Mouse (Mus musculus) neural tube, embryonic 11.5 days (tissue): ENCODE results near the gene Lrch3. TPM values are rescaled to one million over a fixed set of nuclear protein-coding genes. Genes with fewer than 3 reads are reported as not detected.

Experiments used
- ATAC-seq: fragments of 200-750 bp; cut with Nextera tagmentation; 2 replicates; pipeline ENCODE4 v1.8.0; 2017; ENCODE audit warnings: moderate number of reproducible peaks, mild to moderate bottlenecking, moderate TSS enrichment, moderate library complexity; ENCODE audit not compliant: insufficient read depth, low FRiP score, low TSS enrichment
- DNase-seq: peaks from one replicate; pipeline ENCODE4 v3.0.0-alpha.2; 2015; ENCODE audit warnings: low spot score
- H3K27ac ChIP-seq: fragments of 300-500 bp; sonication (generic); 2 replicates; pipeline ENCODE4 v1.5.1; 2014; ENCODE audit warnings: low read depth, mild to moderate bottlenecking, low read length
- H3K27me3 ChIP-seq: fragments of 300-500 bp; sonication (generic); 2 replicates; pipeline ENCODE4 v1.6.1; 2014; ENCODE audit warnings: mild to moderate bottlenecking, low read length, mixed read lengths; ENCODE audit not compliant: control insufficient read depth, insufficient read depth
- H3K36me3 ChIP-seq: fragments of 300-500 bp; sonication (generic); 2 replicates; pipeline ENCODE4 v1.6.1; 2014; ENCODE audit warnings: mild to moderate bottlenecking, low read length, moderate library complexity, mixed read lengths; ENCODE audit not compliant: control insufficient read depth, insufficient read depth
- H3K4me1 ChIP-seq: fragments of 300-500 bp; sonication (generic); 2 replicates; pipeline ENCODE4 v1.6.1; 2014; ENCODE audit warnings: low read length, mixed read lengths; ENCODE audit not compliant: control insufficient read depth, insufficient read depth
- H3K4me2 ChIP-seq: fragments of 300-500 bp; sonication (generic); 2 replicates; pipeline ENCODE4 v1.6.1; 2014; ENCODE audit warnings: low read depth, mild to moderate bottlenecking, moderate library complexity
- H3K4me3 ChIP-seq: fragments of 300-500 bp; sonication (generic); 2 replicates; pipeline ENCODE4 v1.5.1; 2014; ENCODE audit warnings: low read depth, low read length
- H3K9ac ChIP-seq: fragments of 300-500 bp; sonication (generic); 2 replicates; pipeline ENCODE4 v1.6.1; 2014; ENCODE audit warnings: mild to moderate bottlenecking, low read length
- H3K9me3 ChIP-seq: fragments of 300-500 bp; sonication (generic); 2 replicates; pipeline ENCODE4 v1.6.1; 2016; ENCODE audit warnings: low read length; ENCODE audit not compliant: control insufficient read depth
- WGBS: fragments of 180-500 bp; shearing (Covaris S2); extraction: QIAGEN DNeasy Blood & Tissue Kit; methylation state at CpG from one replicate; pipeline ENCODE4 v1.1.7; 2014; 5-methylcytosine and 5-hydroxymethylcytosine counted together
- polyA plus RNA-seq: library from polyadenylated mRNA; unstranded; fragments of >200 nt; fragmentation: Nextera tagmentation; extraction: Ambion mirVana; gene quantifications from 2 replicates; pipeline ENCODE4 v1.2.1, GENCODE M21; 2014

The Lrch3 gene
- polyA plus RNA-seq, 1 experiment from 2014 or later: 42.4 TPM

DNA sequence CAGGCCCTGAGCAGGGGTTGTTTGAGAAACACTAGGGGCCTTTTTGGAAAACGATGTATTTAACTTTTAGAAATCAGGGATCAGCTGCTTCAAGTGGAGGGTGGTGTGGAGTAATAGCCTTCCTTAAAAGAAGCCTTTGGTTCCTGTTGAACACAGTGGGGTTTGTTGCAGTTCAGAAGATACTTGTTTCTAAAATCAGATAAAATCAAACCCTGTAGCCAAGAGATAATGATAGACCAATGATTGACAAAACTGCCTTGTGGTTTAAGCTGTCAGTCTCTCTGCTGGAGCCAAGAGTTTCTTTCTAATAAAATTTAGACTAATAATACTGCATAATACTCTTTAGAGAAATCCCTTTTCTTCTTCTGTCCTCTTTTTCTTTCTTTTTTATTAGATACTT is 66.3 kb downstream of the Lrch3 start:
- 96% methylated on average over 1 of the region's 1 CpGs for WGBS
- H3K36me3 ChIP-seq: peaks cover 5% of the 10 kb centered on the region; the same call in 1 of the 2 replicates
- ATAC-seq: no peak

DNA sequence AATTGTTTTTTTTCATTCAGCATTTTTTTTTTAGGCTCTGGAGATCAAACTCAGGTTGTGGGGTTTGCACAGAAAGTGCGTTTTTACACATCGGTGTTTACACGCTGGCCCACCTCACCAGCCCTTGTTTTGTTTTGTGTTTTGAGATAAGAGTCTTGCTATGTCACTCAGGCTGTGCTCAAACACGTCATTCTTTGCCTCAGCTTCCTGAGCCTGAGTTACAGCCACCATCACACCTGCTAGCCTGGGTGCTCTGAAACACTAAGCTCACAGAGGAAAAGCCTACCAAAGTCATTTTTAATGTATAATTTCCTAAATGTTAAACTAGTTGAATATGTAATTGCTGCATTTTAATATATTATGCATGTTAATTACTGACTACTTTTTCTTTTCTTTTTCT is 67.5 kb downstream of the Lrch3 start:
- ATAC-seq (no peak), DNase-seq (no peak)
- no peak overlapping the region for H3K4me3 ChIP-seq
- H3K27ac ChIP-seq: no peak overlapping the region
- WGBS: 93% methylated on average over 4 of the region's 4 CpGs
- no peaks in the 10 kb centered on the region for H3K27me3 ChIP-seq
- no peaks in the 10 kb centered on the region for H3K4me1 ChIP-seq
- H3K36me3 ChIP-seq: peaks cover 2% of the 10 kb centered on the region; the same call in 1 of the 2 replicates
- H3K9me3 ChIP-seq: no peaks in the 10 kb centered on the region
- no peak overlapping the region for H3K4me2 ChIP-seq
- H3K9ac ChIP-seq: no peak overlapping the region

More for the DNA sequence above, 66.3 kb downstream of the Lrch3 start:
- no peak overlapping the region for H3K9ac ChIP-seq
- H3K4me2 ChIP-seq: no peak overlapping the region
- DNase-seq: no peak
- H3K27ac ChIP-seq: no peak overlapping the region
- H3K9me3 ChIP-seq: no peaks in the 10 kb centered on the region
- H3K4me1 ChIP-seq: no peaks in the 10 kb centered on the region
- H3K4me3 ChIP-seq: no peak overlapping the region
- no peaks in the 10 kb centered on the region for H3K27me3 ChIP-seq

DNA sequence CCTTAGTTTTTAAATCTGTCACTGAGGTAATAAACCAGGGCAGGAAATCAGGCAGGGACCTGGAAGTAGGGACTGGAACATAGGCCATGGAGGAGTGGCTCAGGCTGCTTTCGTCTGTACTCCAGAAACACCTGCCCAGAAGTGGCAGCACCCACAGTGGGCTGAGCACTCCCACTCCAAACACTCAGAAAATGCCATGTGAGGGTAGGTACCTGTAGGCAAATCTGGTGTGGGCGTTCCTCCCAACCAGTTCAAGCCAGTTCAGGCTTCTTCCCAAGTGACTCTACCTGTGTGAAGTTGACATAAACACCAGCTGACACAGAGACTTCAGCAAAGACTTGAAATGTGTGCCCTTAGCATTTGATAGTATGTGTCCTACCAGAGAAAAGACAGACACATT is 70.7 kb downstream of the Lrch3 start:
- H3K4me3 ChIP-seq: no peak overlapping the region
- 90% methylated on average over 2 of the region's 2 CpGs for WGBS
- H3K27ac ChIP-seq: no peak overlapping the region
- no peak overlapping the region for H3K4me2 ChIP-seq
- H3K36me3 ChIP-seq: no peaks in the 10 kb centered on the region
- H3K4me1 ChIP-seq: no peaks in the 10 kb centered on the region
- ATAC-seq (no peak), DNase-seq (no peak)
- H3K9me3 ChIP-seq: no peaks in the 10 kb centered on the region
- no peaks in the 10 kb centered on the region for H3K27me3 ChIP-seq
- H3K9ac ChIP-seq: no peak overlapping the region

DNA sequence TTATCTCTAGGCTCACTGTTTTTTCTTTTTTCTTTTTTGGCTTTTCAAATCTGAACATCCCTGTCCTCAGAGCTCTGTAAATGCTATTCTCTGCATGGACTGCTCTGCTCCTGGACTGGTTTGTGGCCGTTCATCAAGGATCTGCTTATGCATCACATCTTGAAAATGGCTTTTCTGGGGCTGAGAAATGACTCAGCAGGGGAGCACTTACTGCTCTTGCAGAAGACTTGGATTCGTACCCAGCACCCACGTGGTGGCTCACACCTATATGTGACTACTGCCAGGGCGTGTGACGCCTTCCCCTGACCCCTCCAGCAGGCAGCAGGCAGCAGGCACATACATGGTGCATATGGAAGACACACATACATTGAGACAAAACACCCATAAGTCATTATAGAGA is 78.3 kb downstream of the Lrch3 start:
- 90% methylated on average over 5 of the region's 5 CpGs for WGBS
- no peak overlapping the region for H3K4me2 ChIP-seq
- peaks cover 4% of the 10 kb centered on the region for H3K36me3 ChIP-seq
- ATAC-seq (no peak), DNase-seq (no peak)
- no peaks in the 10 kb centered on the region for H3K27me3 ChIP-seq
- no peak overlapping the region for H3K9ac ChIP-seq
- no peaks in the 10 kb centered on the region for H3K4me1 ChIP-seq
- no peak overlapping the region for H3K4me3 ChIP-seq
- no peaks in the 10 kb centered on the region for H3K9me3 ChIP-seq
- H3K27ac ChIP-seq: no peak overlapping the region

DNA sequence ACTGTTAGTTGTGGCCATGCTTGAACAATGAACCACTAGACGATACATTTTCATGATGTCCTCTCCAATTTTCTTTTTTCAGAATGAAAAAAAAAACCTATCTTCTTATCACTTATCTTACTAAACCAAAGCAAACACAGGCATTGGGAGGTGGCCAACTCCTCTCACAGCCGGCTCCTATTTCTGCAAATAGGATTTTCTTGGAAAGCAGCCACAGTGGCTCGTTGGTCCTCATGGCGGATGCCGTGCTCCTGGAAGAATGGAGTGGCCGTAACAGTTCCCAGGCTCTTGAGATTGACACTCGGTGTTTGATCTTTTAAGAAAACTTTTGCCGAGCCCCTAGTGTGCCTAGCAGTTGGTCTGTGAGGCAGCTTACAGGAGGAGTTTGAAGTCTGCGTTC is 91.3 kb downstream of the Lrch3 start:
- WGBS: 76% methylated on average over 9 of the region's 9 CpGs
- ATAC-seq (no peak), DNase-seq (no peak)
- Histone ChIP-seq H3K9me3 (no peaks in the 10 kb centered on the region), H3K9ac (no peak overlapping the region), H3K27ac (no peak overlapping the region), H3K4me3 (no peak overlapping the region), H3K4me2 (no peak overlapping the region), H3K4me1 (no peaks in the 10 kb centered on the region), H3K36me3 (peaks cover 5% of the 10 kb centered on the region), H3K27me3 (no peaks in the 10 kb centered on the region)

DNA sequence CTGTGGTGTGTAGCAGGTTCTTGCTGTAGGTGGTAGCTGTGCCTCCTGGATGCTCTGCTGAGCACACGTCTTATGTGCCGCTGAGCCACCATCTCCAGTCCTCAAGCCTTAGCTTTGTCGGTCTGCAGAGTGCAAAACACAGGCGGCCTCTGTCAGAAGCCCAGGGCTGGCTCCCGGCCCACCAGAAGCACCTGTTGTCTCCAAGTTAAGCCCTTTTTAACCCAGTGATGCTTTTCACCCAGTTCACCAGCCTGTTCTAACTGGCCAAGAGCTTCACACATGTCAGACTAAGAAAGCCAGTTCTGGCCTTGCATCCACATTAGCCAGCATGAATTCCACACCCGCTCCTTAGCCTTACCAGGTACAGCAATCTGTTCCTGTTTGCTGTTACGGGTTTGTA is 93.0 kb downstream of the Lrch3 start:
- H3K36me3 ChIP-seq: peaks cover 5% of the 10 kb centered on the region; the same call in 1 of the 2 replicates
- DNase-seq: no peak

DNA sequence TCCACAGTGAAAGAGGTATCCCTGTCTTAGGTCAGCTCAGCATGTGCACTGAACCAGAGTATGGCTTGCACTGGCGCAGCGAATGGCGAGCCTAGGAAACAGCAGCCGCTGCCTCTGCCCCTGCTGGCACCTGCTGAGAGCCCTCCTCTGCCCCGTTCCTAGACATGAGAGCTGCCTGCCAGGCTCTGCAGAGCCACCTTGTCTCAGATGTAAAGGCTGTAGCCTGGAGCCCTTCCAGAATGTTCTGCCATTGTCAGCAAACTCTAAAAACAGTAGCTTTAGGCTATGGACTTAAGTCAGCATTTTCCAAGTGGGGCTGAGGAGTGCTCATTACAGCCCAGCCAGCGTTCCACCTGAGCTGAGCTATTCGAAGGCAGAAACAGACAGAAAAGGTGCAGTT is 93.5 kb downstream of the Lrch3 start:
- H3K9ac ChIP-seq: no peak overlapping the region
- no peaks in the 10 kb centered on the region for H3K4me1 ChIP-seq
- H3K27ac ChIP-seq: no peak overlapping the region
- no peak for ATAC-seq
- WGBS: 85% methylated on average over 7 of the region's 7 CpGs
- no peak overlapping the region for H3K4me2 ChIP-seq
- peaks cover 5% of the 10 kb centered on the region; the same call in 1 of the 2 replicates for H3K36me3 ChIP-seq
- H3K4me3 ChIP-seq: no peak overlapping the region
- H3K9me3 ChIP-seq: no peaks in the 10 kb centered on the region
- DNase-seq: no peak
- H3K27me3 ChIP-seq: no peaks in the 10 kb centered on the region

More for the DNA sequence above, 93.0 kb downstream of the Lrch3 start:
- H3K27ac ChIP-seq: no peak overlapping the region
- no peak for ATAC-seq
- no peaks in the 10 kb centered on the region for H3K9me3 ChIP-seq
- WGBS: 91% methylated on average over 7 of the region's 7 CpGs
- H3K4me3 ChIP-seq: no peak overlapping the region
- no peak overlapping the region for H3K4me2 ChIP-seq
- H3K9ac ChIP-seq: no peak overlapping the region
- no peaks in the 10 kb centered on the region for H3K27me3 ChIP-seq
- H3K4me1 ChIP-seq: no peaks in the 10 kb centered on the region

DNA sequence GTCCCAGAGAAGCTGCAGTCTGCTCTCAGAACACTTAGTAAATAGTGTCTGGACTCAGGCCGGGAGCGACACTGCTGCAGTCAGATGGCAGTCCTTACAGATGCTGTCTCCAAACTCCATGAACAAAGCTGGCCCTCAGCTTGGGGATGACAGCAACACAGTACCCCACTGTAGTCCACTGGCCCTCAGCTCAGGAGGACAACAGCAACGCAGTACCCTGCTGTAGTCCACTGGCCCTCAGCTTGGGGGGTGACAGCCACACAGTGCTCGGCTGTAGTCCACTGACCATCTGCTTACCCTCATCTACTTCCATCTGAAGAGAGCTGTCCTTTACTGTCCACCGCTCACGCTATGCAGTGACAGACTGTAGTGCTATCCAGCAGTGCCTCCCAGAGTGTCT is 96.3 kb downstream of the Lrch3 start:
- no peaks in the 10 kb centered on the region for H3K9me3 ChIP-seq
- no peaks in the 10 kb centered on the region for H3K4me1 ChIP-seq
- no peak for DNase-seq
- no peak overlapping the region for H3K9ac ChIP-seq
- peaks cover 10% of the 10 kb centered on the region; the same call in 1 of the 2 replicates for H3K36me3 ChIP-seq
- no peak overlapping the region for H3K4me2 ChIP-seq
- no peak for ATAC-seq
- no peak overlapping the region for H3K27ac ChIP-seq
- no peaks in the 10 kb centered on the region for H3K27me3 ChIP-seq
- H3K4me3 ChIP-seq: no peak overlapping the region
- 91% methylated on average over 6 of the region's 6 CpGs for WGBS

DNA sequence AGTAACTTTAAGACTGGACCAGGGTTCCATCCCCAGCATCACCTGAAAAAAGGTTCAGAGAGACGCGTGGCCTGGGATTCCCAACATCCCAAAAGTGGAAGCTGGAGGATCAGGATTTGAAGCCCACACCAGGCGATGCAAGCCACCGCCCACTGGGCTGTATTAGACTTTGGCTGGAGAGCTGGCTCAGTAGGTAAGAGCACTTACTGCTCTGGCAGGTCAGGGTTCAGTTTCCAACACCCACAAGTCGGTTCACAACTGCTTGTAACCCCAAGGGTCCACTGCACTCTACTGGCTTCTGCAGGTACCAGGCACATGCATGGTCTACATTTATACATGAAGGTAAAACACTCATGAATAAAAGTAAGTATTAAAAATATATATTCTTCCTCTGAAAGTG is 99.9 kb downstream of the Lrch3 start:
- Histone ChIP-seq H3K36me3 (peaks cover 5% of the 10 kb centered on the region; the same call in 1 of the 2 replicates), H3K4me3 (no peak overlapping the region), H3K27me3 (no peaks in the 10 kb centered on the region), H3K4me1 (no peaks in the 10 kb centered on the region), H3K9ac (no peak overlapping the region), H3K27ac (no peak overlapping the region), H3K9me3 (no peaks in the 10 kb centered on the region), H3K4me2 (no peak overlapping the region)
- 91% methylated on average over 5 of the region's 5 CpGs for WGBS
- ATAC-seq (no peak), DNase-seq (no peak)
